Mouse (Mus musculus) telencephalon, adult 2 months (tissue): Measurements from ENCODE around the gene Vmn1r194.
"Not testable (repeated sequence)": the region's sequence is repeated elsewhere in the genome, so short reads cannot be mapped to it uniquely, and the experiment has no call there.

Source experiments
- DNase-seq: peaks from one replicate; pipeline ENCODE4 v3.0.0-alpha.2; 2011; ENCODE audit warnings: low read depth, low spot score

Vmn1r194 gene

DNA sequence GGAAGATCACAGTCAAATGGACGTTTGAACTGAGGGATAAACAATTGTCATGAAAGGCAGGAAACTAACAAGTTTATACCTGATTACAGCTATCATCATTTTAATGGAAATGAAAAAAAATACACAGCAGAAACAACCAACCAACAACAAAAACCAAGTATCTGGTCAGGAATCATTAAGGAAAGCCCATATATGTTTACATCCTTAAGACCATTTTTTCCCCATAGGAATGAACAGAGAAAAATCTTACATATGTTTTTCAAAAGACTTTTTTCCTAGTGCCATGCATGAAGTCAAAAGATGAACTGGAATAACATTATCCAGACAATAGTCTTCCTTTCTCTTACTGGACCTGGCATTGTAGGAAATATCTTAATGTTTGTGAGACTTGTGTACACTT, at the start of gene Vmn1r194:
TSS of gene Vmn1r194 (plus strand) at position 301 of the 400 bp plus-strand sequence.
- DNase-seq, result no peak

DNA sequence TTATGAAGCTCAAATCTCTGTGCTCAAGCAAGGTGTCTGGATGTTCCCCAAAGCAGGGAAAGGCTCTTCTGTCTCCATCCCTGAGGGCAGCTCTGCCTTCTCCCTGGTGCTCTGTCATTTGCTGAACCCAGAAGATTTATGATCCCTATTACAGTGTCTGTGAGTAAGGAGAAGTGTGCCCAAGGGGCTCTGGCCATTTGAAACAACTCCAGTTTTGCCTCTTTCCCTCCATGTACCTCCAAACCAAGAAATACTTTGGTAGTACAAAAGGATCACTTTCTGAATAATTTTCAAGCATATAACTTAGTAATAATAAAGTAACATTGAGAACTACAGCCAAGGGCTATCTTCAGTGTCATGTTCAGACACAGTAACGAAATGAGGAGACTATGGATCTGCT, 21.0 kb upstream of the Vmn1r194 start, which contains the start of gene Vmn1r193:
TSS of gene Vmn1r193 (minus strand) at position 101 of the 400 bp plus-strand sequence.
- DNase-seq, result not testable (repeated sequence)

- not testable (repeated sequence) for DNase-seq
Measured at GRCm38 (mm10) chr13:22270222-22270621, 26.2 kb downstream of the Vmn1r194 start, which contains the start of gene Vmn1r195. Gene Vmn1r195, plus strand, starts transcription at chr13:22270522.

DNA sequence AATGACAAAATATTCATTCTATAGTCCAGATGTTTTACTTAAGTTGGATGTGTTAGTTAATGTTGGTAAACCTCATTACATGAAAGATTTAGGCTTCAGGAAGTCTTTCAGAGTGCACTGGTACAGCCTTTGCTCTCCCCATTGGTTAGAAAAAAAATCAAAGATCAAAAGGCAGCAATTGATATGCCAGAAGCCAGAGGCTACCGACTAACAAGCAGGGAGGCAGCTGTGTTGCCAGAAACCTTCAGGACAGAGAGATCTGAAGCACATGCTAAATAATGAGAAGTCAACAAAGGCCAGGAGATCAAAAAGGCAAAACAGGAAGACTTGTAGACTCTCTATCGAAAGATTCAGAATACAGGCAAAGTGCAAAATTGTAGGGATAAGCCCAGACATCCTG, 27.7 kb downstream of the Vmn1r194 start:
- no peak for DNase-seq

GRCm38 (mm10) chr13:22284578-22284977, 40.6 kb downstream of the Vmn1r194 start:
- no peak for DNase-seq

- no peak for DNase-seq
Measured at GRCm38 (mm10) chr13:22289620-22290019, 45.6 kb downstream of the Vmn1r194 start, which contains the start of gene Vmn1r196. Gene Vmn1r196, plus strand, starts transcription at chr13:22289920.
